Mouse (Mus musculus): ENCODE measurements around the gene Grik4. TPM values are rescaled to one million over a fixed set of nuclear protein-coding genes. Genes with fewer than 3 reads are reported as not detected.

Grik4 gene
- polyA plus RNA-seq, 1 experiment from 2014 or later: 0.78 TPM

GRCm38 (mm10) chr9:42848061-42848460, 96.2 kb downstream of the Grik4 start:
- Histone ChIP-seq H3K9ac (ENCODE audit: low read depth, low read length) (no peak overlapping the region), H3K27me3 (replicated peaks; ENCODE audit: control insufficient read depth, insufficient read depth, low read length) (no peaks in the 10 kb centered on the region), H3K27ac (replicated peaks; ENCODE audit: low read depth, low read length) (no peak overlapping the region), H3K9me3 (ENCODE audit: control insufficient read depth, low read length) (no peaks in the 10 kb centered on the region), H3K36me3 (ENCODE audit: control insufficient read depth, insufficient read depth, low read length) (no peaks in the 10 kb centered on the region), H3K4me3 (ENCODE audit: low read depth, low read length) (no peak overlapping the region), H3K4me2 (ENCODE audit: low read depth, low read length) (no peak overlapping the region), H3K4me1 (ENCODE audit: control insufficient read depth, insufficient read depth, low read length) (peaks cover 11% of the 10 kb centered on the region; the same call in 1 of the 2 replicates)
- no peak for ATAC-seq (ENCODE audit: low read depth)
- DNase-seq (ENCODE audit: low spot score): peak; percentile 13
- 22% methylated on average over 8 of the region's 9 CpGs for WGBS

- H3K36me3 ChIP-seq (ENCODE audit: control insufficient read depth, insufficient read depth, low read length): no peaks in the 10 kb centered on the region
- H3K27me3 ChIP-seq (replicated peaks; ENCODE audit: control insufficient read depth, insufficient read depth, low read length): no peaks in the 10 kb centered on the region
- no peaks in the 10 kb centered on the region for H3K9me3 ChIP-seq (ENCODE audit: control insufficient read depth, low read length)
- H3K9ac ChIP-seq (ENCODE audit: low read depth, low read length): no peak overlapping the region
- H3K4me2 ChIP-seq (ENCODE audit: low read depth, low read length): no peak overlapping the region
- WGBS: 66% methylated on average over 10 of the region's 10 CpGs
- ATAC-seq (ENCODE audit: low read depth) (no peak), DNase-seq (ENCODE audit: low spot score) (no peak)
- H3K4me3 ChIP-seq (ENCODE audit: low read depth, low read length): no peak overlapping the region
- no peak overlapping the region for H3K27ac ChIP-seq (replicated peaks; ENCODE audit: low read depth, low read length)
- peaks cover 11% of the 10 kb centered on the region; the same call in 1 of the 2 replicates for H3K4me1 ChIP-seq (ENCODE audit: control insufficient read depth, insufficient read depth, low read length)
Measured at GRCm38 (mm10) chr9:42846676-42847425, 97.4 kb downstream of the Grik4 start.

- Histone ChIP-seq H3K4me3 (ENCODE audit: low read depth, low read length) (no peak overlapping the region), H3K4me1 (ENCODE audit: control insufficient read depth, insufficient read depth, low read length) (peaks cover 11% of the 10 kb centered on the region; the same call in 1 of the 2 replicates), H3K4me2 (ENCODE audit: low read depth, low read length) (no peak overlapping the region), H3K36me3 (ENCODE audit: control insufficient read depth, insufficient read depth, low read length) (no peaks in the 10 kb centered on the region), H3K27ac (replicated peaks; ENCODE audit: low read depth, low read length) (no peak overlapping the region), H3K9ac (ENCODE audit: low read depth, low read length) (no peak overlapping the region), H3K9me3 (ENCODE audit: control insufficient read depth, low read length) (no peaks in the 10 kb centered on the region), H3K27me3 (replicated peaks; ENCODE audit: control insufficient read depth, insufficient read depth, low read length) (no peaks in the 10 kb centered on the region)
- DNase-seq (ENCODE audit: low spot score) (no peak), ATAC-seq (ENCODE audit: low read depth) (no peak)
- 58% methylated on average over 4 of the region's 4 CpGs for WGBS
Measured at GRCm38 (mm10) chr9:42846139-42846538, 98.2 kb downstream of the Grik4 start.

GRCm38 (mm10) chr9:42844301-42844700, 100.0 kb downstream of the Grik4 start:
- DNase-seq (ENCODE audit: low spot score): no peak
- Histone ChIP-seq H3K27ac (replicated peaks; ENCODE audit: low read depth, low read length) (no peak overlapping the region), H3K9ac (ENCODE audit: low read depth, low read length) (no peak overlapping the region)

GRCm38 (mm10) chr9:42838299-42838698, 106.0 kb downstream of the Grik4 start:
- WGBS: 74% methylated on average over 5 of the region's 5 CpGs
- DNase-seq (ENCODE audit: low spot score) (no peak), ATAC-seq (ENCODE audit: low read depth) (no peak)
- H3K27ac ChIP-seq (replicated peaks; ENCODE audit: low read depth, low read length): no peak overlapping the region
- no peaks in the 10 kb centered on the region for H3K27me3 ChIP-seq (replicated peaks; ENCODE audit: control insufficient read depth, insufficient read depth, low read length)
- H3K4me1 ChIP-seq (ENCODE audit: control insufficient read depth, insufficient read depth, low read length): no peaks in the 10 kb centered on the region
- no peak overlapping the region for H3K9ac ChIP-seq (ENCODE audit: low read depth, low read length)
- H3K4me2 ChIP-seq (ENCODE audit: low read depth, low read length): no peak overlapping the region
- no peak overlapping the region for H3K4me3 ChIP-seq (ENCODE audit: low read depth, low read length)
- no peaks in the 10 kb centered on the region for H3K9me3 ChIP-seq (ENCODE audit: control insufficient read depth, low read length)
- H3K36me3 ChIP-seq (ENCODE audit: control insufficient read depth, insufficient read depth, low read length): no peaks in the 10 kb centered on the region

More at GRCm38 (mm10) chr9:42844301-42844700, 100.0 kb downstream of the Grik4 start:
- no peak for ATAC-seq (ENCODE audit: low read depth)
- Histone ChIP-seq H3K9me3 (ENCODE audit: control insufficient read depth, low read length) (no peaks in the 10 kb centered on the region), H3K36me3 (ENCODE audit: control insufficient read depth, insufficient read depth, low read length) (no peaks in the 10 kb centered on the region), H3K4me2 (ENCODE audit: low read depth, low read length) (no peak overlapping the region), H3K4me1 (ENCODE audit: control insufficient read depth, insufficient read depth, low read length) (peaks cover 11% of the 10 kb centered on the region; the same call in 1 of the 2 replicates), H3K4me3 (ENCODE audit: low read depth, low read length) (no peak overlapping the region), H3K27me3 (replicated peaks; ENCODE audit: control insufficient read depth, insufficient read depth, low read length) (no peaks in the 10 kb centered on the region)
- 84% methylated on average over 5 of the region's 5 CpGs for WGBS

GRCm38 (mm10) chr9:42837498-42837897, 106.8 kb downstream of the Grik4 start:
- no peaks in the 10 kb centered on the region for H3K27me3 ChIP-seq (replicated peaks; ENCODE audit: control insufficient read depth, insufficient read depth, low read length)
- no peak overlapping the region for H3K4me2 ChIP-seq (ENCODE audit: low read depth, low read length)
- no peaks in the 10 kb centered on the region for H3K36me3 ChIP-seq (ENCODE audit: control insufficient read depth, insufficient read depth, low read length)
- H3K4me3 ChIP-seq (ENCODE audit: low read depth, low read length): no peak overlapping the region
- no peak overlapping the region for H3K9ac ChIP-seq (ENCODE audit: low read depth, low read length)
- DNase-seq (ENCODE audit: low spot score): no peak
- H3K27ac ChIP-seq (replicated peaks; ENCODE audit: low read depth, low read length): no peak overlapping the region
- no peaks in the 10 kb centered on the region for H3K9me3 ChIP-seq (ENCODE audit: control insufficient read depth, low read length)
- H3K4me1 ChIP-seq (ENCODE audit: control insufficient read depth, insufficient read depth, low read length): no peaks in the 10 kb centered on the region
- ATAC-seq (ENCODE audit: low read depth): no peak
- 70% methylated on average over 6 of the region's 6 CpGs for WGBS

GRCm38 (mm10) chr9:42831558-42831957, 112.7 kb downstream of the Grik4 start:
- H3K27me3 ChIP-seq (replicated peaks; ENCODE audit: control insufficient read depth, insufficient read depth, low read length): no peaks in the 10 kb centered on the region
- no peaks in the 10 kb centered on the region for H3K9me3 ChIP-seq (ENCODE audit: control insufficient read depth, low read length)
- no peaks in the 10 kb centered on the region for H3K36me3 ChIP-seq (ENCODE audit: control insufficient read depth, insufficient read depth, low read length)
- no peak overlapping the region for H3K27ac ChIP-seq (replicated peaks; ENCODE audit: low read depth, low read length)
- ATAC-seq (ENCODE audit: low read depth): no peak
- no peak overlapping the region for H3K4me3 ChIP-seq (ENCODE audit: low read depth, low read length)
- H3K4me1 ChIP-seq (ENCODE audit: control insufficient read depth, insufficient read depth, low read length): no peaks in the 10 kb centered on the region
- no peak overlapping the region for H3K9ac ChIP-seq (ENCODE audit: low read depth, low read length)
- WGBS: 87% methylated on average over 6 of the region's 6 CpGs
- H3K4me2 ChIP-seq (ENCODE audit: low read depth, low read length): no peak overlapping the region
- DNase-seq (ENCODE audit: low spot score): no peak

GRCm38 (mm10) chr9:42819247-42819646, 125.0 kb downstream of the Grik4 start:
- no peaks in the 10 kb centered on the region for H3K27me3 ChIP-seq (replicated peaks; ENCODE audit: control insufficient read depth, insufficient read depth, low read length)
- H3K4me1 ChIP-seq (ENCODE audit: control insufficient read depth, insufficient read depth, low read length): no peaks in the 10 kb centered on the region
- ATAC-seq (ENCODE audit: low read depth) (no peak), DNase-seq (ENCODE audit: low spot score) (peak; percentile 56)
- H3K9ac ChIP-seq (ENCODE audit: low read depth, low read length): no peak overlapping the region
- H3K9me3 ChIP-seq (ENCODE audit: control insufficient read depth, low read length): no peaks in the 10 kb centered on the region
- WGBS: 47% methylated on average over 3 of the region's 3 CpGs
- H3K4me2 ChIP-seq (ENCODE audit: low read depth, low read length): no peak overlapping the region
- H3K4me3 ChIP-seq (ENCODE audit: low read depth, low read length): no peak overlapping the region
- H3K27ac ChIP-seq (replicated peaks; ENCODE audit: low read depth, low read length): no peak overlapping the region
- H3K36me3 ChIP-seq (ENCODE audit: control insufficient read depth, insufficient read depth, low read length): no peaks in the 10 kb centered on the region

GRCm38 (mm10) chr9:42816815-42817214, 127.5 kb downstream of the Grik4 start:
- Histone ChIP-seq H3K27me3 (replicated peaks; ENCODE audit: control insufficient read depth, insufficient read depth, low read length) (no peaks in the 10 kb centered on the region), H3K27ac (replicated peaks; ENCODE audit: low read depth, low read length) (no peak overlapping the region), H3K9ac (ENCODE audit: low read depth, low read length) (no peak overlapping the region), H3K36me3 (ENCODE audit: control insufficient read depth, insufficient read depth, low read length) (no peaks in the 10 kb centered on the region), H3K4me1 (ENCODE audit: control insufficient read depth, insufficient read depth, low read length) (no peaks in the 10 kb centered on the region), H3K4me2 (ENCODE audit: low read depth, low read length) (no peak overlapping the region), H3K4me3 (ENCODE audit: low read depth, low read length) (no peak overlapping the region), H3K9me3 (ENCODE audit: control insufficient read depth, low read length) (peaks cover 6% of the 10 kb centered on the region)
- DNase-seq (ENCODE audit: low spot score): no peak
- ATAC-seq (ENCODE audit: low read depth): no peak
- WGBS: 30% methylated on average over 1 of the region's 1 CpGs
